Mouse (Mus musculus): Measurements from ENCODE around the gene Iffo1.
"Not testable (repeated sequence)": the region's sequence is repeated elsewhere in the genome, so short reads cannot be mapped to it uniquely, and the experiment has no call there.

The Iffo1 gene

GRCm38 (mm10) chr6:125161971-125162370 lies 16.9 kb downstream of the Iffo1 start:
- peak; percentile 77 for DNase-seq (ENCODE audit: low spot score)

- not testable (repeated sequence) for DNase-seq (ENCODE audit: low spot score)
These were observed 17.7 kb downstream of the Iffo1 start for GRCm38 (mm10) chr6:125162615-125163305.

DNA sequence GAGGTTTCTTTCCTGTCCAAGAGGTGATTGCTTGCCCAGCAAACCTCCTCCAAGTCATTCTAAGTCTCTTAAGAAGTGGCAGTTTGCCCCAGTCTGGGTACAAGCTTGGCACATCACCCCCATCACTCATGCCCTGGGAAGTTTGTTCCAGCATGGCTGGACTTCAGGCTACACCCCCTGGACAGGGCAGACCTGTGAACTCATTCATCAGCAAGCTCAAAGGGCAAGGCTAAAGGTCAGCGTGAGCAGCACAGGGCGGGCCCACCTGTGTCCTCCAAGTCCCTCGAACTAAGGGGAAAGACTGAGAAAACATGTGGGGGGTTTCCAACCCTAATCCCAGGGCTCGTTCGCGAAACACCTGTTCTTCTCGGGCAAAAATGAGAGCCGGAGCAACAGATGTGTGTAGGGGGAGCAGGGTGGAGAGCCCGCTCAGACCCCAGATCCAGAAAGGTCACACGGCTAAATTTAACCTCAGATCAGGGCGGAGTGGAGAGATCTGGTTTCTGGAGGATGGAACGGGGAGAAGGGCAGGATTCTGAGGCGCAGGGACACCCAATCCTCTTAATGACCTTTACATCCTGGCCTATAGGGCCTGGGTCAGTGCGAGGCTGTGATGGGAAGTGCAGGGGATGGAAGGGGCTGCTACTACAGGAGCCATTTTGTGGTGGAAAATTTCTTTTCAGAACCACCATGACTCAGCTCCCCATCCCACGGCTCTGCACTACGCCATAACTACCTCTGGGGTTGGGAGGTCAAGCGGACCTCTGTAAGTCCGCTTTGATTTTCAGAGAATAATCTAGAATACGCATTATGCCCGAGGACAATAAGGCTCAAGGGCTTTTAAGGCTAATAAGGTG lies 19.0 kb downstream of the Iffo1 start:
- DNase-seq (ENCODE audit: low spot score), result peak; percentile 58

DNA sequence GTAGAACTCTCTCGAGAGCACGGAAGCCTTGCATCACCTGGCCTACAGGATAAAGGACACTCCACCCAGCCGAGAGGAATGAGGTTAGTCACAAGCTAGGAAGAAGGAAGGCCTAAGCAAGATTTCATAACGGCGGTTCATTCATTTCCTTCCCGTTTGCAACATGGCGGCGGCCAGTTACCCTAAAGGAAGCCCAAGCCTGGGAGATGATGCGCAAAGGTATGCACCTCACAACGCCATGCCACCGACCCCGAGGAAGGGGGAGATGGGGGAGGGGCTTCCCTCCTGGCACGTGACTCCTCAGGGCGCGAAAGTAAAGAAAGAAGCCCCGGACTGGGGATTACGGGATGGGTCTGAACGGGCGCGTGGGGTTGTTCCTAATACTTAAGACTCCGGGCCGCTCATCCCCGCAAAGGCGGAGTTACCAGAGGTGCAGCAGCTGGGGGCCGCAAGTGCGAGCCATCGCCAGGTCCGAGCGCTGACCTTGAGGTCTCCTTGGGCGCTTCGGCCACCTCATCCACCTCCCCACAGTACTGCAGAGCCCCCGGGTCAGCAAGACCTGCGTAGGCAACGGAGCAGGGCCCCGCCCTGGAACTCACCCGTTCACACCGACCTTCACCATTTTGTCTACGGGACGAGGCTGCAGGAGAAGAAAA lies 19.8 kb downstream of the Iffo1 start:
- DNase-seq (ENCODE audit: low spot score), result peak; percentile 93

- DNase-seq (ENCODE audit: low spot score), result peak; percentile 98
These were observed 20.4 kb downstream of the Iffo1 start for GRCm38 (mm10) chr6:125165328-125165891.

DNA sequence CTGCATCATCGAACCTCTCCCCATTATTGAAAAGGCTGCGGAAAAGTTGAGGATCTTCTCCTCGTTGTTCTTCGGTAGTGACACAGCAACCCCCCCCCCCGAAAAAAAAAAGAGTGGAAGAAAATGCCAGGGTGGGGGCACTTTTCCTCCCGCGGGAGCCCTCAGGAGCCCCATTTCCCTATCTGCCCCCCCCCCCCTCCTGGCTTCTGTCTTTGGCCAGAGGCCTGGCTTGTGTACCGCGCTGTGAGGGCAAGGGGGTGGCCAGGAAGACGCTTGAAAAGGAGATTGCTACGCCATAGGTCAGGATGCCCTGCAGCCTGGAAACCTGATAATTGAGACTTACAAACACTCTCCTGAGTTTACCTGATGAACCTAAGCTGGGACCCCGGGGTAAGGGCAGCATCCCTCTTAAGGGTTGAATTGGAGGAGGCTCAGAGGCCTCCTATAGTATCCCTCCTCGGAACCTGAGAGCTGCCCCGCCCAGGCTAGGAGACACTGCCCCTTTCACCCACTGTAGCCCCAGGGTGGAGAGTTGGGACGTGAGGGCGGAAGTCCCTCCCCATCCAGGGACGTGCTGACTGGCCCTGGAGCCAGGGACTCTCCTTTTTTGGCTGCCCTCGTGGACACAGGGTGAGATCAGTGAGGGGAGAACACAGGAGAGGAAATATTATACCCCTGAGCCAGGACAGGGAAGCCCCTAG lies 21.2 kb downstream of the Iffo1 start, which contains the start of gene Gapdh:
TSS of gene Gapdh (minus strand) at position 417 of the 701 bp plus-strand sequence.
- peak; percentile 86 for DNase-seq (ENCODE audit: low spot score)

DNA sequence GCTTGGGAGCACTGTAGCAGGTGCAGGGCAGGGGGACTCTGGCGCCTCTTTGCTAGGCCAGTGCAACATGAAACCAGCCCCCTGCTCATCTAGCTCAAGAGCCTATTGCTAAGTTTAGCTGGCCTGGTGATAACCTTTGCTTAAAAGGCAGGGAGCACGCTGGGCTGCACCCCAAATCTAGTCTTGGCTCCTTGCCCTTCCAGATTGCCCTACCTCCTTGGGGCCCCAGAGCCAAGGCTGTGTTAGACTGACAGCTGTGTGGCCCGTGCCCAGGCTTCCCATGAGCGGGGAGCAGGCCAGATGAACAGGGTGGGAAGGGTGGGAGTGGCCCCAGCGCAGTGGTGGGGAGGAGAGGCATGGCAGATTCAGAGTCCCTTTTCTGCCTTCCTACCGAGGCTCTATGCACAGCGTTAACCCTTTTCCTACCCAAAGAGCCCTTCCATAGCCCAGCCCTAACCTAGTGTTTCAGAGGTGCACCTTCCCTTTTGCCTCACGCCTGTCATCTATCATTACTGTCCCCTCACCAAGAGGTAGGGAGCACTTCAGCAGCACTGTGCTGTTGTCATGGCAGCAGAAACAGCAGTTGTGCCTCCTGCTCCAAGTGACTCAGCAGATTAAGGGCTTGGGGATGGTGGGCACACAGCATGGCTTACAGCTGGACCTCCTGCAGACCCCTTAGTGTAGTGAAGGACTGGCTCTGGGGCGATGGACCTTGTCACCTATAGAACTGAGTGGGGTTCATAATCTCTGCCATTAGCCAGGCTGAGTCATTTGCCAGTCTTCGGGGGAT lies 22.0 kb downstream of the Iffo1 start:
- peak; percentile 62 for DNase-seq (ENCODE audit: low spot score)

DNA sequence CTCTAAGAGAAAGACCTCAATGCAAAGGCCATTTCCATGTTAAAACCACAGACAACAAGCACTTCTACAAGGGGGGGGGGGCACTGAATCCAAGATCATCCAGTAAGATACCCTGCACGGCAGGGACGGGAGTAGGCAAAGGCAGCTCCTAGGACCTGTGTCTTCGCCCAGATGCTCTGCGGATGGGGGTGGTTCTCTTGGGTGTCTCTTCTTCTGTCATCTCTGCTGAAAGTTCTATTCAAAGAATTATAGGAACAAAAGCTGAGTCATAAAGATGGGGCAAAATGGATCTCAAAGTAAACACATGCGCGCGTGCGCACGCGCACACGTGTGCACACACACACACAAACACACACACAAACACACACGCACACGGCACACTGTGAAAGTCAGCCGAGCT lies 23.0 kb downstream of the Iffo1 start:
- no peak for DNase-seq (ENCODE audit: low spot score)

DNA sequence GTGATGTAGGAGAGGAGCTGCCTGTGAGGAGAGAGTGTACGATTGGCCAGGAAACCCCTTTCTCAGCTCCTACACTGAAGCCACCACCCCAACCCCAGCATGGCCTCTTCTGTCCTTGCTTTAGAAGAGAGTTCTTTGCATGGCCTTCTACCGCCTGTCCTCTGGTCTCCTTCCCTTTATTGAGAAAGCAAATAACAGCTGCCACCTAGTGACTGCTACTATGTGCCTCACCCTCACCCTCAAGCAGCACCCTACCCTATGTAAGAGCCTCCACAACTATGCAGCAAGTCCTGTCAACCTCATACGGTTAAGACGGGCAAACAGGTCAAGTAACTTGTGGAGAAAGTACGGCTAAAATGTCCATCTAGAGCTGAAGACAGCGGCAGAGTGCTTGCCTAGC lies 25.2 kb downstream of the Iffo1 start:
- DNase-seq (ENCODE audit: low spot score), result no peak

- no peak for DNase-seq (ENCODE audit: low spot score)
These were observed 27.4 kb downstream of the Iffo1 start for GRCm38 (mm10) chr6:125172474-125172873.

GRCm38 (mm10) chr6:125173256-125173655 lies 28.2 kb downstream of the Iffo1 start:
- no peak for DNase-seq (ENCODE audit: low spot score)

GRCm38 (mm10) chr6:125175469-125175868 lies 30.4 kb downstream of the Iffo1 start:
- no peak for DNase-seq (ENCODE audit: low spot score)

GRCm38 (mm10) chr6:125179601-125180000 lies 34.6 kb downstream of the Iffo1 start:
- no peak for DNase-seq (ENCODE audit: low spot score)

DNA sequence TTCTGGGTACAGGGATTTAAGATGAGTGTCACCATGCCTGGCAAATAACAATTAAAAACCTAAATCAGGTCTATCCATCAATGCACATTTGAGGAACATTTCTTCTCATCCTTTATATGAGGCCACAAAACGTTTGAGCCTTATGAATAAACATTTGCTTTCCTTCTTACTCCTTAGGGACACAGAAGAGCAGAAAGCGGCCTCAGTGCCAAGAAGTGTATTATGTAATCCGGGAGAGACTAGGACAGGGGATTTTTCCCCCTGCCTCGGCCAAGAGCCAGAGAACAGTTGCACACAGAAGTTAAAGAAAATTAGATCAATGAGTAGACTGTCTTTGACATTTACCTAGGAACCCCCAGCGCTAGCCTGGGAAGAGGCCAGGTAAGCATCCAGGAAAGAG lies 37.1 kb downstream of the Iffo1 start:
- no peak for DNase-seq (ENCODE audit: low spot score)

DNA sequence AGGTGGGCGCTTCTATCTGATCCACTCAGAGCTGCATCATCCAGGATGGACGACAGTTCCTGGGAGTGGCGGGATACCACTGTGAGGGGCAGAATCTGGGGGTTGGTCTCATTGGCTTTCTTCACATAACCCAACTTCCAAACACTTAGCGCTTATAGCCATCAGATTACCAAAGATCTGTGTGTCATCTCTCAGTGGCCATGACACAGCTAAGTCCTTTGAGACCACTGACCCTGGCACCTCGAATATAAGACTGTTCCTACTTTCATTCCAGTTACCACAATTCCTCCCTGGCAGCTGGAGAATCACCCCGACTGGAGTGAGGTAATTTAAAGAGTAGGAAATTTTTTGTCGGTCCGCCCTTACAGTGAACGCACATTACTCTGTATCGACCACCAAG lies 41.2 kb downstream of the Iffo1 start:
- DNase-seq (ENCODE audit: low spot score), result no peak

GRCm38 (mm10) chr6:125190816-125191215 lies 45.8 kb downstream of the Iffo1 start:
- peak; percentile 50 for DNase-seq (ENCODE audit: low spot score)

DNA sequence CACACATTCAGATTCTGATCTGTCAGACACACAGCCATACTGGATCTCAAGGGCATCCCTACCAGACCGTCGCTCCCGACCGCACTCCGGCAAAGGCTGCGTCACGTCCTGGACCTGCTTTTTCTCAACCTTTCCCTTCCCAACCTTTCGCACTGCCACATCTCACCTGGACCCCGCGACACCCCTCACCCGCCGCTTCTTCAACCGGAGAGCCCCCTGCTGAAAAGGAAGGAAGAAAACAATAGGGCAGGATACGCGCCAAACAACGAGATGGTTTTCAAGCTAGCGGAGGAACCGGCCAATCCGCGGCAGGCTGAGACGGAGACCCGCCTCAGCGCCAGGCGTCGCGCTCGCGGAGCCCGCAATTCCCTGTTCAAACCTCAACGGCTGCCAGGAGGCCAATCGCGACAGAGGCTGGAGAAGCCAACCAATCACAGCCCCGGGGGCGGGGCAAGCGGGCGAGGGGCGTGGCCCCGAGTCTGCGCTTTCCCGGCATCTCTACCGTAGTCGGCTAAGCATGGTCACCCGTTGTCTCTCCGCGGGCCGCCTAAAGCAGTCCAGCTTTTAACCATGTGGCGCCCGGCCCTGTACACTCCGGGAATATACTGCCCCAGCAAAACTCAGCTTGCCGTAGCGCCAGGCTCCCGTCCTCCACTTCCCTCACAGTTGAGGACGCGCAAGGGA lies 46.4 kb downstream of the Iffo1 start, which contains the start of the genes Ncapd2 and Mrpl51:
TSS of gene Ncapd2 (minus strand) at position 370 of the 684 bp plus-strand sequence.
TSS of gene Mrpl51 (plus strand) at position 470 of the 684 bp plus-strand sequence.
- peak; percentile 98 for DNase-seq (ENCODE audit: low spot score)

- peak; percentile 98 for DNase-seq (ENCODE audit: low spot score)
These were observed 47.1 kb downstream of the Iffo1 start for GRCm38 (mm10) chr6:125192016-125192714.

DNA sequence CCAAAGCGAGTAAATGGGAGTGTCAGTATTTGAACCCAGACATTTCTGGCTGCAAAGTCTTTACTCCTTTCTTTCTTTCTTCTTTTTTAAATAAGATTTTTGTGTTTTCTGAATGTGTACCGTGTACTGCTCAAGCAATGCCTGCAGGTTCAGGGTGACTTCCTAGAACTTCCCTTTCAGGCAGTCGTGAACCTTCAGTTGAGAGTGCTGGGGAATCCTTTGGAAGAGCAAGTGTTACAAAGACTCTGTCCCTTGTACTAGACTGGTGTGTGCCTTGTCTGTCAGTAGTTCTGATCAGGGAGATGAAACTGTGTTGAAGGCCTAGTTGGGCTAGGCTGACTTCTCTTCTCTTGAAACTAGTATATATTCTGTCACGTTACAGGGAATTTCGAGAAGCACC lies 47.8 kb downstream of the Iffo1 start:
- DNase-seq (ENCODE audit: low spot score), result peak; percentile 9

Measured in embryo, embryonic 10.5 days (tissue).